Mouse (Mus musculus) pancreas, adult 10 weeks (tissue): ENCODE data around the gene Gm10964. TPM values are rescaled to one million over a fixed set of nuclear protein-coding genes. Genes with fewer than 3 reads are reported as not detected.

ENCODE experiments used
- polyA plus RNA-seq: library from polyadenylated mRNA; stranded (reverse); fragments of 350-450 nt; fragmentation: Illumina TruSeq; extraction: RNeasy Lipid Tissue Mini Kit (QIAGEN cat#74804); gene quantifications from one replicate; pipeline ENCODE4 v1.2.3, GENCODE M21; 2015; ENCODE audit warnings: low read depth, low replicate concordance; ENCODE audit not compliant: insufficient read depth

The Gm10964 gene
- polyA plus RNA-seq, result not detected

GRCm38 (mm10) chr3:103739329-103739728 lies at the start of gene Gm10964:
TSS of gene Gm10964 (plus strand) at chr3:103739366.

GRCm38 (mm10) chr3:103737778-103738571 lies 1.2 kb upstream of the Gm10964 start, which contains the start of gene Olfml3:
TSS of gene Olfml3 (minus strand) at chr3:103738001.

GRCm38 (mm10) chr3:103791230-103792110 lies 52.3 kb downstream of the Gm10964 start, which contains the start of gene Hipk1:
TSS of gene Hipk1 (minus strand) at chr3:103791563.

Other genes with a start within 250 kb of the Gm10964 start
- gene Syt6, start 164.1 kb upstream of the Gm10964 start, polyA plus RNA-seq, result 0.18 TPM
- gene Atg4a-ps, start 93.3 kb upstream of the Gm10964 start, polyA plus RNA-seq, result not detected
- 3.4 TPM for gene Olfml3, start 1.4 kb upstream of the Gm10964 start, polyA plus RNA-seq
- gene Hipk1, start 52.2 kb downstream of the Gm10964 start, polyA plus RNA-seq, result 9.3 TPM
- 1.1 TPM for gene Dclre1b, start 70.1 kb downstream of the Gm10964 start, polyA plus RNA-seq
- gene Ap4b1, start 70.2 kb downstream of the Gm10964 start, polyA plus RNA-seq, result 5.3 TPM
- gene Gm43064, start 70.2 kb downstream of the Gm10964 start, polyA plus RNA-seq, result not detected
- gene Bcl2l15, start 93.2 kb downstream of the Gm10964 start, polyA plus RNA-seq, result not detected
- gene Ptpn22, start 120.4 kb downstream of the Gm10964 start, polyA plus RNA-seq, result not detected
- gene Rsbn1, start 174.8 kb downstream of the Gm10964 start, polyA plus RNA-seq, result 2.3 TPM
- 6.7 TPM for gene Phtf1, start 228.7 kb downstream of the Gm10964 start, polyA plus RNA-seq